9 mouse cellular contexts compared by ENCODE assay signal in genomic region chr5:5265861-5266786, GRCm38 (mm10).
A peak's percentile ranks its signal among the peaks of the same experiment; 100 is the strongest.
DNase-seq lines count a peak whose midpoint lies in the region; ATAC-seq lines count a peak whose summit lies in the region.
"Had no signal": no experiment of that assay in that cellular context is flagged by ENCODE, and none has a peak within 500 bp of the region (broad histone marks: within the 10 kb centered on the region; RNA-seq: fewer than 3 reads in every experiment).

No protein-coding gene starts in this region.

- H3K4me2 ChIP-seq in liver, embryonic 12.5 days: no peak overlapping the region

- H3K9me3 ChIP-seq in liver, embryonic 12.5 days (replicated peaks): no peaks in the 10 kb centered on the region

- H3K4me3 ChIP-seq in liver, embryonic 12.5 days: no peak overlapping the region
- H3K4me3 ChIP-seq: myocyte had no signal

- no peaks in the 10 kb centered on the region for H3K4me1 ChIP-seq in liver, embryonic 12.5 days

- 53% methylated on average over 10 of the region's 10 CpGs for WGBS in liver, embryonic 12.5 days (ENCODE audit: insufficient replicate concordance)

- ATAC-seq in liver, embryonic 12.5 days: no peak; the same call in 1 of the 2 replicates
- 0 out of 2 replicates have a peak, but pooled peaks have one; percentile 78 for ATAC-seq in erythroid progenitor cell, adult 5-6 weeks (replicated peaks; ENCODE audit: low FRiP score, poor library complexity, severe bottlenecking)

- H3K27ac ChIP-seq in liver, embryonic 12.5 days: no peak overlapping the region

- H3K36me3 ChIP-seq in liver, embryonic 12.5 days: no peaks in the 10 kb centered on the region

- H3K9ac ChIP-seq in liver, embryonic 12.5 days: no peak overlapping the region

- no peaks in the 10 kb centered on the region for H3K27me3 ChIP-seq in liver, embryonic 12.5 days (replicated peaks)

- DNase-seq in liver: peak; percentile 63
- peak; percentile 55 for DNase-seq in brain, embryonic 18.5 days (ENCODE audit: low read depth, low spot score)
- DNase-seq in heart, postnatal 4 days: peak; percentile 70
- peak; percentile 85 for DNase-seq in layer of hippocampus, adult 9-10 months (ENCODE audit: low spot score)
- DNase-seq in lung, postnatal 36 days: peak; percentile 89
- peak; percentile 81 for DNase-seq in right cerebral cortex, postnatal 14 days
